Mouse (Mus musculus): ENCODE measurements around the gene Plcb3.

Plcb3 gene

GRCm38 (mm10) chr19:6975537-6976521, at the start of gene Plcb3:
Plcb3 (minus strand) TSS chr19:6976470.
- DNase-seq (ENCODE audit: low read depth, low spot score): no peak

- DNase-seq (ENCODE audit: low read depth, low spot score): peak; percentile 52
These were observed 44.0 kb upstream of the Plcb3 start for GRCm38 (mm10) chr19:7020224-7020641.

GRCm38 (mm10) chr19:7019191-7019590, 42.9 kb upstream of the Plcb3 start, which contains the start of gene Fermt3:
Fermt3 (minus strand) TSS chr19:7019469.
- DNase-seq (ENCODE audit: low read depth, low spot score): no peak

GRCm38 (mm10) chr19:7018546-7018945, 42.3 kb upstream of the Plcb3 start:
- no peak for DNase-seq (ENCODE audit: low read depth, low spot score)

- DNase-seq (ENCODE audit: low read depth, low spot score): no peak
These were observed 41.5 kb upstream of the Plcb3 start for GRCm38 (mm10) chr19:7017541-7018457.

GRCm38 (mm10) chr19:7014481-7015135, 38.3 kb upstream of the Plcb3 start:
- no peak for DNase-seq (ENCODE audit: low read depth, low spot score)

- no peak for DNase-seq (ENCODE audit: low read depth, low spot score)
These were observed 37.7 kb upstream of the Plcb3 start for GRCm38 (mm10) chr19:7013984-7014383.

GRCm38 (mm10) chr19:7012426-7012825, 36.2 kb upstream of the Plcb3 start:
- DNase-seq (ENCODE audit: low read depth, low spot score): no peak

GRCm38 (mm10) chr19:7006892-7007593, 30.8 kb upstream of the Plcb3 start:
- DNase-seq (ENCODE audit: low read depth, low spot score): no peak

GRCm38 (mm10) chr19:6999360-7000063, 23.2 kb upstream of the Plcb3 start:
- no peak for DNase-seq (ENCODE audit: low read depth, low spot score)

GRCm38 (mm10) chr19:6997721-6998290, 21.5 kb upstream of the Plcb3 start:
- no peak for DNase-seq (ENCODE audit: low read depth, low spot score)

GRCm38 (mm10) chr19:6996006-6996405, 19.7 kb upstream of the Plcb3 start, which contains the start of the genes Nudt22 and Trpt1:
Nudt22 (minus strand) TSS chr19:6996117.
Trpt1 (plus strand) TSS chr19:6996131.
- peak; percentile 85 for DNase-seq (ENCODE audit: low read depth, low spot score)

- DNase-seq (ENCODE audit: low read depth, low spot score): no peak
These were observed 19.2 kb upstream of the Plcb3 start for GRCm38 (mm10) chr19:6995255-6995991.

- no peak for DNase-seq (ENCODE audit: low read depth, low spot score)
These were observed 18.2 kb upstream of the Plcb3 start for GRCm38 (mm10) chr19:6994489-6994888.

GRCm38 (mm10) chr19:6994002-6994401, 17.7 kb upstream of the Plcb3 start:
- DNase-seq (ENCODE audit: low read depth, low spot score): no peak

- DNase-seq (ENCODE audit: low read depth, low spot score): no peak
These were observed 16.9 kb upstream of the Plcb3 start for GRCm38 (mm10) chr19:6993011-6993770.

GRCm38 (mm10) chr19:6992011-6992858, 16.0 kb upstream of the Plcb3 start, which contains the start of gene Dnajc4:
Dnajc4 (minus strand) TSS chr19:6992572.
- peak; percentile 96 for DNase-seq (ENCODE audit: low read depth, low spot score)

Measured in forelimb bud, embryonic 11.5 days (tissue).